Mouse (Mus musculus) midbrain, embryonic 10.5 days (tissue): ENCODE results near the gene Hist1h2ag. TPM values are rescaled to one million over a fixed set of nuclear protein-coding genes. Genes with fewer than 3 reads are reported as not detected.
A peak's percentile ranks its signal among the peaks of the same experiment; 100 is the strongest.
"Not testable (repeated sequence)": the region's sequence is repeated elsewhere in the genome, so short reads cannot be mapped to it uniquely, and the experiment has no call there.

Experiments used
- DNase-seq: peaks from one replicate; pipeline ENCODE4 v3.0.0-alpha.2; 2017; ENCODE audit warnings: low spot score
- H3K27ac ChIP-seq: fragments of 300-500 bp; sonication (generic); replicated peaks from 2 replicates; pipeline ENCODE4 v1.5.1; 2016; ENCODE audit warnings: mild to moderate bottlenecking
- H3K27me3 ChIP-seq: fragments of 300-500 bp; sonication (generic); 2 replicates; pipeline ENCODE4 v1.6.1; 2016; ENCODE audit warnings: low read depth, mild to moderate bottlenecking; ENCODE audit not compliant: poor library complexity, severe bottlenecking
- H3K36me3 ChIP-seq: fragments of 300-500 bp; sonication (generic); 2 replicates; pipeline ENCODE4 v1.6.1; 2016; ENCODE audit warnings: mild to moderate bottlenecking, moderate library complexity
- H3K4me1 ChIP-seq: fragments of 300-500 bp; sonication (generic); 2 replicates; pipeline ENCODE4 v1.6.1; 2016
- H3K4me3 ChIP-seq: fragments of 300-500 bp; sonication (generic); 2 replicates; pipeline ENCODE4 v1.5.1; 2016; ENCODE audit warnings: mild to moderate bottlenecking, moderate library complexity
- H3K9me3 ChIP-seq: fragments of 300-500 bp; sonication (generic); replicated peaks from 2 replicates; pipeline ENCODE4 v1.6.1; 2016; ENCODE audit warnings: mild to moderate bottlenecking
- WGBS: fragments of 180-500 bp; shearing (Covaris S2); methylation state at CpG from one replicate; pipeline ENCODE4 v1.1.7; 2016; 5-methylcytosine and 5-hydroxymethylcytosine counted together
- polyA plus RNA-seq: library from polyadenylated mRNA; unstranded; fragments of >200 nt; fragmentation: Nextera tagmentation; extraction: Ambion mirVana; gene quantifications from 2 replicates; pipeline ENCODE4 v1.2.1, GENCODE M21; 2016

Gene Hist1h2ag
- polyA plus RNA-seq, 1 experiment from 2014 or later = 64.8 TPM

DNA sequence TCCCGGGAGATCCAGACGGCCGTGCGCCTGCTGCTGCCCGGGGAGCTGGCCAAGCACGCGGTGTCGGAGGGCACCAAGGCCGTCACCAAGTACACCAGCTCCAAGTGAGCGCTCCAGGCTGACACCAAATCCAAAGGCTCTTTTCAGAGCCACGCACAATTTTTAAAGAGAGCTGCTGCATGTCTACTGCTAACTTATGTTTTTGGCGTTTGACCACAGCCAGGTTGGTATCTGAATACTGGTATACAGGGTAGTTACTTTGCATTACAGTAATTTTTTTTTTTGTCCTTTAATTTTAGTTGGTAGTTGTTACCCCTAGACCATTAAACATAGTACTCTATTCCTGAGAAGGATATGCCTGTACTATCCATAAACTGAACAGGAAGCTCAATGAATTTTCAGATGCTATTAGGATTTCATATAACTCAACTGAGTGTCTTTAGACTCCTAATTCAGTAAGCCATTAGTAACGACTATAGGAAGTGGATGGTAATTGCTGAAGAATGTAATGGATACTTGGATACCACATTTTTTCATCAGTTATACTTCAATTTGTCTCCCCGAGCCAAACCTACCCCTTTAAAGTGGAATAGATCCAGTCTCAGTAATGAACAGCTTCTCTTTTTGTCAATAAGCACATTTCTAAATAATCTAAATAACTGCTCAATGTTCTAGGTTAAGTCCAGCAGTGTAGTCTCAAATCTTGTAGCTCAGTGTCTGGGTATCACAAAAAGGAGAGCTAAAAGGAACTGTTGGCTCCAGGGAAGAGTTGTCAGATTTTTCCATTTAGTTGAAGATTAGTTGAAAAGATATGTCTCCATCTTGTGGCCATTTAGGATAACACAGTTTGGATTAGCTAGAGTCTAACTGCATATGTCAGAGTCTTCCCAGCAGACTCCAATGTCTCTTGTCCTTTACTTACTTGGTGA, 1.0 kb upstream of the Hist1h2ag start:
- Histone ChIP-seq H3K4me1 (peaks cover 35% of the 10 kb centered on the region), H3K27ac (peak overlapping the region; percentile 84), H3K27me3 (no peaks in the 10 kb centered on the region), H3K36me3 (no peaks in the 10 kb centered on the region), H3K4me3 (peak overlapping the region; percentile 56), H3K9me3 (no peaks in the 10 kb centered on the region)
- DNase-seq = no peak
- WGBS = 2% methylated on average over 11 of the region's 14 CpGs

DNA sequence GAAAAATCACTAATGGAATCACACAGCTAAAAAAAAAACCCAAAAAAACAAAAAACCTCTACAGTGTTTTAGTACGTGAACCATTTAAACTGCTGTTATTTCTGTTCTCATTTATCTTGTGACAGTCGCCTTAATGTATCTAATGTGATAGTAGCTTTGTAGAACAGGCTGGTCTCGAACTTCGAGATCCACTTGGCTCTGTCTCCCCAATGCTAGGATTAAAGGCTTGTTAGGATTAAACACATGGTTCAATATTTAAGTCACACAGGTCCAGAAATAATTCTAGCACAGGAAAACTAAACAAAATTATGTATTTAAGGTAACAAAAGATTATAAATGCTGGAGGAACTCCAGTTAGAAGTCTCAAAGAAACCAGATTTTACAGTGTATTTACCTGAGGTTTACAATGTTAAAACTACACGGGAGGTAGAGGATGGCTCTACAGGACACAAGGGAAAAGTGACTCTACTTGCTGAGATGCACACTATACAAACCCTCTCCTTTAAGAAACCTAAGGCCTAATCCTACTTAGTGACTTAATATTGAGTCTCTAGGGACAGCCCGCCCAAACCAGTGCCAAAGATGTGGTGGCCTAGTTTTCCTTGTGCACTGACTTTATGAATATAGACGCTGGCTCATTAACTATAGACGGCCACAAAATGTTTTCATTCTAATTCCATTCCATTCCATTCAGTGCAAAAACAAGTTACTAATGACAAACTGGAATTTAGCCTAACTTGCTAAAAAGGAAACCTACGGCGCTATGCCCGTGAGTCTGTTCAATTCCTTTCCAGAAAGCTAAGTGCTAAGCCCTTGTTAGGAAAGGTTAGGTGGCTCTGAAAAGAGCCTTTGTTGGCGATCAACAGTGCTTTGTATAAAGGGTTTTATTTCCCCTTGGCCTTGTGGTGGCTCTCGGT, 835 bp downstream of the Hist1h2ag start:
- H3K4me1 ChIP-seq = peaks cover 42% of the 10 kb centered on the region
- H3K36me3 ChIP-seq = no peaks in the 10 kb centered on the region
- no peaks in the 10 kb centered on the region for H3K9me3 ChIP-seq
- no peaks in the 10 kb centered on the region for H3K27me3 ChIP-seq
- peak overlapping the region; percentile 61 for H3K4me3 ChIP-seq
- WGBS = 3% methylated on average over 13 of the region's 13 CpGs
- DNase-seq = no peak
- H3K27ac ChIP-seq = peak overlapping the region; percentile 95

DNA sequence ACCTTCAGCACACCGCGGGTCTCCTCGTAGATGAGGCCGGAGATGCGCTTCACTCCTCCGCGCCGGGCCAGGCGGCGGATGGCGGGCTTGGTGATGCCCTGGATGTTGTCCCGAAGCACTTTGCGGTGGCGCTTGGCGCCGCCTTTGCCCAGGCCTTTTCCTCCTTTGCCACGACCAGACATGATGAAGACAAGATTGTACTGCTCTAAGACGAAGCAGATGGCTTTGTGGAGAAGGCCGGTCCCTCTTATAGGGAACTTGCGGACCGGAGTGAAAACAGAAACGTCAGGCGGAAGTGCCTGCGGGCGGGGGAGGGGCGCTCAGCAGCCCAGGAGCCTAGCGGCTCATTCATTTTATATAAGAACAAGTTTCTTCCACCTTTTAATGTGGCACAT, 1.6 kb downstream of the Hist1h2ag start, which contains the start of gene Hist1h4i:
Hist1h4i (minus strand) TSS at position 221 of the 395 bp plus-strand sequence.
- peaks cover 50% of the 10 kb centered on the region for H3K4me1 ChIP-seq
- peak within 1 kb of the TSS; percentile 95 for H3K27ac ChIP-seq
- not testable (repeated sequence) for H3K36me3 ChIP-seq, H3K9me3 ChIP-seq, H3K27me3 ChIP-seq
- WGBS = under 1% methylated on average over 27 of the region's 27 CpGs
- H3K4me3 ChIP-seq = peak within 1 kb of the TSS; percentile 61
- peak; percentile 94 for DNase-seq

DNA sequence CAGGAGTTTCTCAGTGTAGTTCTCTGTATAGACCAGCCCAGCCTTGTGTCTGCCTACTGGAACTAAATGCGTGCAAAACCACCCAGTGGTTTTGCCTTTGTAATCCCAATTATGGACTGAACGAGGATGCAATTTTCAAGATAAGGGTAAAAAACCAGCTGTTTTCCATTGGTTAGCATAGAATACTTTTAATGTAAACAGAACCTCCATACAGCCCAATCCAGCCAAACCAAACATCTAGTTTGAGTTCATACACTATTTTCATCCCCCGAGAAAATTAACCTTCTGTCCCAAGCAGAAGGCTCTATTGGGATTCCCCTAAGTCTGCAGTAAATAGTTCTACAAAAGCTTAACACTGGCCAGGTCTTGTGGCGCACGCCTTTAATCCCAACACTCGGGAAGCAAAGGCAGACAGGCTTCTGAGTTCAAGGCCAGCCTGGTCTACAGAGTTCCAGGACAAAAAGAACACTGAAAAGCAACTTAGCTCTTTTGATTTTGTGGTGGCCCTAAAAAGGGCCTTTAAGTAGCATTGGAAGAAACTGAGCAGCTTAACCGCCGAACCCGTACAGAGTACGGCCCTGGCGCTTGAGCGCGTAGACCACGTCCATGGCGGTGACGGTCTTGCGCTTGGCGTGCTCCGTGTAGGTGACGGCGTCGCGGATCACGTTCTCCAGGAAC, 2.1 kb downstream of the Hist1h2ag start:
- peak; percentile 60 for DNase-seq
- Histone ChIP-seq H3K4me1 (peaks cover 51% of the 10 kb centered on the region), H3K36me3 (no peaks in the 10 kb centered on the region), H3K27me3 (no peaks in the 10 kb centered on the region), H3K9me3 (no peaks in the 10 kb centered on the region), H3K4me3 (peak overlapping the region; percentile 61), H3K27ac (peak overlapping the region; percentile 95)
- under 1% methylated on average over 24 of the region's 24 CpGs for WGBS

DNA sequence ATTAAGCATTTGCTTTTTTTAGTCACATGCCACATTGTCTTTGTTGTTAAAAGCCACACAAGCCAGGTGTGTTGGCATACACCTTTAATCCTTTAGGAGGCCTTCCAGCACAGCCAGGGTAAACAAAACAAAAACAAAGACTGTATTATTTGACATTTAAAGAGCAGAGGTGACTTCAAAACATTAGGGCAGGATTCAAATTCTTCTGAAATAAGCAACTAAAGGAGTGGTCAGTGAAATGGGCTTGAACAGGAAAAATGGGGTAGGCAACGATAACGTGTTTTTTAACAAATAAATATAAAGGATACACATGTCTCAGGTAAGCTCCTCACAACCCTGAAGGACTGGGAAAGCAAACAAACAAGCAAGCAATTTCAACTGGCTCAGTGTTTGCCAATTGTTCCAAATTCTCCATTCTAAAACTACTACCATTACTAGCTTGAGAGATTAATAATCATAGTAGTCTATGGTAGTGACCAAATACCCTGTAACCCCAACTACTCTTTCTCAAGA, 2.7 kb downstream of the Hist1h2ag start:
- H3K9me3 ChIP-seq = no peaks in the 10 kb centered on the region
- H3K4me3 ChIP-seq = peak overlapping the region; percentile 61
- H3K4me1 ChIP-seq = peaks cover 51% of the 10 kb centered on the region
- 5% methylated on average over 2 of the region's 2 CpGs for WGBS
- H3K36me3 ChIP-seq = no peaks in the 10 kb centered on the region
- H3K27ac ChIP-seq = peak overlapping the region; percentile 95
- DNase-seq = no peak
- no peaks in the 10 kb centered on the region for H3K27me3 ChIP-seq

DNA sequence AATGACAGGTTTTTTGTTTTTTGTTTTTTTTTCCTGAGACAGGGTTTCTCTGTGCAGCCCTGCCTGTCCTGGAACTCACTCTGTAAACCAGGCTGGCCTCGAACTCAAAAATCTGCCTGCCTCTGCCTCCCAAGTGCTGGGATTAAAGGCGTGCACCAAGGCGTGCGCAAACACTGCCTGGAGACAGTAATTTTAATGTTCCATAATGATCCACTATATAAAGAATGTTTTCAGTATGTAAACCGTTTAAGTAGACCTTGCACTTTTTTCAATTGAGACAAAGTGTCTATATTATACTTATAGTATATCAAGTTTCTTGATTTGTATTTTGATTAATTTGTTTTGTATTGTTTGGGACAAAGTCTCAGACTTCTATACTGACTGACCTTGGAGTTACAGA, 3.4 kb downstream of the Hist1h2ag start:
- H3K27me3 ChIP-seq = no peaks in the 10 kb centered on the region
- H3K36me3 ChIP-seq = no peaks in the 10 kb centered on the region
- WGBS = 68% methylated on average over 5 of the region's 5 CpGs
- H3K9me3 ChIP-seq = no peaks in the 10 kb centered on the region
- peak overlapping the region; percentile 95 for H3K27ac ChIP-seq
- no peak for DNase-seq
- H3K4me1 ChIP-seq = peaks cover 49% of the 10 kb centered on the region
- H3K4me3 ChIP-seq = peak overlapping the region; percentile 61

DNA sequence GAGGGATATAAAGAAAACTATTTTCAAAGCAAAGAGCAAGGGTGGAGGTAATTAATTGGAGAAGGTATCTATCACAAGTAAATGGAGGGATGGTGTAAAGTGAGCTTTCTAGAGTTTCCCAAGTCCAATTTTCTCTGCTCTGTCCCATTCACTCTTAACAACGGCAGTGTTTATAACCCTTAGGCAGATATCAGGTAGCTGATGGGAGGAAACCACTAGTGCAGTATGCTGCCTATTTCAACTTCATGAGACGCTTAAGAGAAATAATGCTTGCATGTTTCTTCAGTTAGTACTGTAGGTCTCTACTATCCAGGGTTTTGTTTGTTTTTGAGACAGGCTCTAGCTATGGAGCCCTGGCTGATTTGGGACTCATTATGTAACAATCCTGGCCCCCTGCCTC, 5.3 kb downstream of the Hist1h2ag start:
- Histone ChIP-seq H3K27me3 (no peaks in the 10 kb centered on the region), H3K4me1 (peaks cover 53% of the 10 kb centered on the region), H3K9me3 (no peaks in the 10 kb centered on the region), H3K4me3 (peak overlapping the region; percentile 20), H3K27ac (peak overlapping the region; percentile 95), H3K36me3 (no peaks in the 10 kb centered on the region)
- WGBS = 83% methylated on average over 2 of the region's 2 CpGs
- DNase-seq = no peak

DNA sequence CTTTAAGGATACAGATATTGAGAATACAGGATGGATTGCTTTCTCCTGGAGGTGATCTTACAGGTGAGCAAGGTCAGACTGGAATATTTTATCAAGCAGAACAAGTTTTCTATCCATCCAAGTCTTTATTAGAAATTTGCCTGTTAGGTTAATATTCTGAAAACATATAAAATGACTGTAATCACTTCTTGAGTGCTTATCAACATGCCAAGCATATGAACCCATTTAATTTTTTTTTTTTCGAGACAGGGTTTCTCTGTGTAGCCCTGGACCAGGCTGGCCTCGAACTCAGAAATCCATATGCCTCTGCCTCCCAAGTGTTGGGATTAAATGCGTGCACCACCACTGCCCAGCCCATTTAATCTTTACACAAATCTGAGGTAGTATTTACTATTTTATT, 5.8 kb downstream of the Hist1h2ag start:
- no peak for DNase-seq
- H3K36me3 ChIP-seq = no peaks in the 10 kb centered on the region

DNA sequence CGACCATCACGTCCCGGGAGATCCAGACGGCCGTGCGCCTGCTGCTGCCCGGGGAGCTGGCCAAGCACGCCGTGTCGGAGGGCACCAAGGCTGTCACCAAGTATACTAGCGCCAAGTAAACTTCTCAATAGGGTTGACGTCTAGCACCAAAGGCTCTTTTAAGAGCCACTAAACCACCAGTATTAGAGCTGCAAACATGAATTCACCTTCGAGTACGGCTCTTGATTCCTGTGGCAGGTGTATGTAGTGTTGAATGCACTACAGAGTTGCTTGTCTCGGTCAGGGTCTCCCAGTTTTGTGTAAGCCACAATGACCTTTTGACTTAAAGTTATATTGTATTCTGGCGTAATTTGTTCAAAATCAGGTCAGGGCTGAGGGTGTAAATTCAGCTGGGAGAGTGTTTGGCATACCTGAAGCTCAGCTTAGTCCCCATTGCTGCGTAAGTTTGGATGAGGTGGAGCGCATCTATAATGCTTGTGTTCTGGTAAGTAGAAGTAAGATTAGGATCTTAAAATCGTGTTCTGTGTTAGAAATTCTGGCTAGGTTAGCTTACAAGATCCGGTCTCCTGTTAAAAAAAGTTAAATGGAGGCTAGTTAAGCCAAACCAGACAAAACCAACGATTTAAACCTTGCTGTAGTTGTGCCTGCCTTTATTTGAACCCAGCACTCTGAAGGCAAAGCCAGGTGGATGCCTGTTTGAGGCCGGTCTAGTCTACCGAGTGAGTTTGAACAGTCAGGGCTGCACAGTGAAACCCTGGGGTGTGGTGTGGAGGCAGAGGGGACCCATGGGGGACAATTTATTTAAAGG, 6.4 kb downstream of the Hist1h2ag start:
- H3K4me3 ChIP-seq = peak overlapping the region; percentile 54
- H3K9me3 ChIP-seq = no peaks in the 10 kb centered on the region
- H3K4me1 ChIP-seq = peaks cover 43% of the 10 kb centered on the region
- DNase-seq = peak; percentile 56
- WGBS = 3% methylated on average over 23 of the region's 23 CpGs
- H3K27me3 ChIP-seq = no peaks in the 10 kb centered on the region
- H3K36me3 ChIP-seq = no peaks in the 10 kb centered on the region
- peak overlapping the region; percentile 95 for H3K27ac ChIP-seq

More for the DNA sequence above, 5.8 kb downstream of the Hist1h2ag start:
- Histone ChIP-seq H3K27ac (peak overlapping the region; percentile 95), H3K4me1 (peaks cover 49% of the 10 kb centered on the region), H3K27me3 (no peaks in the 10 kb centered on the region), H3K9me3 (no peaks in the 10 kb centered on the region), H3K4me3 (peak overlapping the region; percentile 54)
- 62% methylated on average over 3 of the region's 3 CpGs for WGBS

DNA sequence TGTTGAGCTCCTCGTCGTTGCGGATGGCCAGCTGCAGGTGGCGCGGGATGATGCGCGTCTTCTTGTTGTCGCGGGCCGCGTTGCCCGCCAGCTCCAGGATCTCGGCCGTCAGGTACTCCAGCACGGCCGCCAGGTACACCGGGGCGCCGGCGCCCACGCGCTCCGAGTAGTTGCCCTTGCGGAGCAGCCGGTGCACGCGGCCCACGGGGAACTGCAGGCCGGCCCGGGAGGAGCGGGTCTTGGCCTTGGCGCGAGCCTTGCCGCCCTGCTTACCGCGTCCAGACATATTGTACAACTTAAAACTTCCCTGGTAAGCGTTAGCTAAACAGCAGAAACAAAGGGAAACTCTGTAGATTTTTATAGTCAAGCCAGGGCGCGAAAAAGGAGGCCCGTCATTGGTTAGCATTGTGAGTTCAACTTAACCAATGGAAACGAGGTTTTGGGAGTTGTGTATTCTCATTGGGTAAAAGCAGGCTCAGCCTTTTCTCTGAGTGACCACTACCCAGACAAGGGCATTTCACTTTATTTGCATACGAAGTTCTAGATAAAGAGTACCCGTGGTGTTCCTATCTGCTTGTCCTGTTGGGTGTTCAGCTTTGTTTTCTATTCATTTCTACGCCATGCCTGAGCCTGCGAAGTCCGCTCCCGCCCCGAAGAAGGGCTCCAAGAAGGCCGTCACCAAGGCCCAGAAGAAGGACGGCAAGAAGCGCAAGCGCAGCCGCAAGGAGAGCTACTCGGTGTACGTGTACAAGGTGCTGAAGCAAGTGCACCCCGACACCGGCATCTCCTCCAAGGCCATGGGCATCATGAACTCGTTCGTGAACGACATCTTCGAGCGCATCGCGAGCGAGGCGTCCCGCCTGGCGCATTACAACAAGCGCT, 7.2 kb downstream of the Hist1h2ag start, which contains the start of the genes Hist1h2ah and Hist1h2bk:
Hist1h2ah (minus strand) TSS at position 302 of the 882 bp plus-strand sequence.
Hist1h2bk (plus strand) TSS at position 604 of the 882 bp plus-strand sequence.
- 1% methylated on average over 28 of the region's 69 CpGs for WGBS
- H3K27me3 ChIP-seq, H3K9me3 ChIP-seq, H3K36me3 ChIP-seq: not testable (repeated sequence)
- H3K27ac ChIP-seq = peak within 1 kb of the TSS; percentile 95
- peak; percentile 87 for DNase-seq
- H3K4me3 ChIP-seq = peak within 1 kb of the TSS; percentile 58
- H3K4me1 ChIP-seq = peaks cover 39% of the 10 kb centered on the region
